Mouse (Mus musculus): ENCODE measurements at regions not wholly inside any gene's neighbourhood (a gene's known extent, or its start where the extent isn't known, plus 50 kb on each side); places are given as distances from the start of the nearest gene placed in this dataset.
A peak's percentile ranks its signal among the peaks of the same experiment; 100 is the strongest.

GRCm38 (mm10) chr13:31177999-31178783 is 204.2 kb downstream of the Gm5447 start:
- Histone ChIP-seq H3K4me1 (no peaks in the 10 kb centered on the region), H3K9ac (no peak overlapping the region), H3K27ac (no peak overlapping the region), H3K36me3 (ENCODE audit: poor library complexity, severe bottlenecking) (no peaks in the 10 kb centered on the region), H3K9me3 (replicated peaks) (no peaks in the 10 kb centered on the region), H3K27me3 (no peaks in the 10 kb centered on the region), H3K4me3 (no peak overlapping the region), H3K4me2 (no peak overlapping the region)
- 93% methylated on average over 5 of the region's 5 CpGs for WGBS
- ATAC-seq, result no peak

DNA sequence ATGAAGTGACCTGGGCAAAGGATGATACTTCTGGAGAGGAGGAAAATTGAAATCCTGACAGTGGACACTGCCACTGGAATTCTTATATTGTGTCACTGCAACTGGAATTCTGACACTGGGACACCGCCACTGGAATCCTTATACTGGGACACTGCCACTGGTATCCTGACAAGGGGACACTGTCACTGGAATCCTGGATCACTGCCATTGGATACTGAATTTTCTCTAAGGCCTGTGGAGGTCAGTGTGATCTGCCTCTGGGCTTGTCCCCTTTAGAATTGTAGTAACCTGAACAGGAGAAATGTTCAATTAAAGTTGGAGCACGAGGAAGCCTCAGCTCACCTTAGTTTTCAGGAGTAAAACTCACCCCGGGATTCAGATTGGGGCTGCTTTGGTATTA is 205.0 kb downstream of the Gm5447 start:
- H3K9ac ChIP-seq, result no peak overlapping the region
- H3K4me2 ChIP-seq, result no peak overlapping the region
- WGBS, result 86% methylated on average over 3 of the region's 3 CpGs
- H3K27me3 ChIP-seq, result no peaks in the 10 kb centered on the region
- no peaks in the 10 kb centered on the region for H3K4me1 ChIP-seq
- no peaks in the 10 kb centered on the region for H3K9me3 ChIP-seq (replicated peaks)
- H3K4me3 ChIP-seq, result no peak overlapping the region
- no peaks in the 10 kb centered on the region for H3K36me3 ChIP-seq (ENCODE audit: poor library complexity, severe bottlenecking)
- no peak overlapping the region for H3K27ac ChIP-seq
- ATAC-seq, result no peak

DNA sequence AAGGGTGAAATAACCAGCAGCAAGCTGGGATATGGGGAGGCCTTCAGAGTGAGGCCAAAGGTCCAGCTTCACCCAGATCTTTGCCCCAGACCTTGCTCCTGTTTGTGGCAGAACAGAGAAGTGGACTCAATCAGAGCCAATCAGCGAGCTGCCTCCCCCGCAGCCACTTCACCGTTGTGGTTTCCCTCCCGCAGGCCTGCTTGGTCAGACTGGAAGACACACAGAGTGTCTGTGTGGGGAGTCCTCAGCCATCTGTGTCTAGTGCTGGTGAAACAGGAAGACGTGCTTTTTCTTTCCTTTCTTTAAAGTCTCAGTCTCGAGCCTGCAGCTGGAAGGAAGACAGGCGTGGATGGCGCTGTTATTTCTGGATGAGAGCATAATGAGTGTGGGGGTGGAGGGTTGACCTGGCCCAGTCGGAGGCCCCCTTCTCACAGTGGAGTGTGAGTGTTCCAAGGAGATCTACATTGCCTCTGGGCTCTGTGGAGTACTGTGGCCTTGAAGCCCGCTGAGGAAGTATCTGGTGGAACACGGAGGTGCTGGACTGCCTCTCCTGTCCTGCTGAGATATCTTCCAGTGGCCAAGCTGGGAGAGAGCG is 205.5 kb downstream of the Gm5447 start:
- peak; percentile 45; the same call in 1 of the 2 replicates for ATAC-seq
- 41% methylated on average over 12 of the region's 12 CpGs for WGBS
- H3K27ac ChIP-seq, result no peak overlapping the region
- H3K4me1 ChIP-seq, result no peaks in the 10 kb centered on the region
- H3K9ac ChIP-seq, result no peak overlapping the region
- no peak overlapping the region for H3K4me2 ChIP-seq
- H3K4me3 ChIP-seq, result no peak overlapping the region
- H3K27me3 ChIP-seq, result no peaks in the 10 kb centered on the region
- no peaks in the 10 kb centered on the region for H3K36me3 ChIP-seq (ENCODE audit: poor library complexity, severe bottlenecking)
- no peaks in the 10 kb centered on the region for H3K9me3 ChIP-seq (replicated peaks)

DNA sequence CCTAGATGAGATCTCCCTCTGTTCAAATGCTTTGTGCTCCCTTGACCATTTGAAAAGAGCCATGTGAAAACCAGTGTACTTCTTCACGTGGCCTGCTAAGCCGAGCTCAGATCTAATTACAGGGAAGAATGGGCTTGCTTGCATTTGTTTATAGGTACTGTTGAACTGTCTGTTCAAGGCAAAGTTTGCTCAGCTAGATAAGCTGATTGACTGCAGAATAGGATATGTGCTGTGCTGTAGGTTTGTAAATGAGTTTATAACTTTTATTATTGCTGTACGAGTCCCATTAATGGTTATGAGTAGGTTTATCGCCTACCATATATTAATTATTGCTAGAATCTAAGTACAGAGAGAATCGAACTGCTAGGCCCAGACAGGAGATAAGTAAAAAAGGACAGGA is 207.5 kb downstream of the Gm5447 start:
- Histone ChIP-seq H3K4me2 (no peak overlapping the region), H3K27ac (no peak overlapping the region), H3K9me3 (replicated peaks) (no peaks in the 10 kb centered on the region), H3K36me3 (ENCODE audit: poor library complexity, severe bottlenecking) (no peaks in the 10 kb centered on the region), H3K4me1 (no peaks in the 10 kb centered on the region), H3K9ac (no peak overlapping the region), H3K27me3 (no peaks in the 10 kb centered on the region), H3K4me3 (no peak overlapping the region)
- WGBS, result 71% methylated on average over 5 of the region's 5 CpGs
- ATAC-seq, result no peak

DNA sequence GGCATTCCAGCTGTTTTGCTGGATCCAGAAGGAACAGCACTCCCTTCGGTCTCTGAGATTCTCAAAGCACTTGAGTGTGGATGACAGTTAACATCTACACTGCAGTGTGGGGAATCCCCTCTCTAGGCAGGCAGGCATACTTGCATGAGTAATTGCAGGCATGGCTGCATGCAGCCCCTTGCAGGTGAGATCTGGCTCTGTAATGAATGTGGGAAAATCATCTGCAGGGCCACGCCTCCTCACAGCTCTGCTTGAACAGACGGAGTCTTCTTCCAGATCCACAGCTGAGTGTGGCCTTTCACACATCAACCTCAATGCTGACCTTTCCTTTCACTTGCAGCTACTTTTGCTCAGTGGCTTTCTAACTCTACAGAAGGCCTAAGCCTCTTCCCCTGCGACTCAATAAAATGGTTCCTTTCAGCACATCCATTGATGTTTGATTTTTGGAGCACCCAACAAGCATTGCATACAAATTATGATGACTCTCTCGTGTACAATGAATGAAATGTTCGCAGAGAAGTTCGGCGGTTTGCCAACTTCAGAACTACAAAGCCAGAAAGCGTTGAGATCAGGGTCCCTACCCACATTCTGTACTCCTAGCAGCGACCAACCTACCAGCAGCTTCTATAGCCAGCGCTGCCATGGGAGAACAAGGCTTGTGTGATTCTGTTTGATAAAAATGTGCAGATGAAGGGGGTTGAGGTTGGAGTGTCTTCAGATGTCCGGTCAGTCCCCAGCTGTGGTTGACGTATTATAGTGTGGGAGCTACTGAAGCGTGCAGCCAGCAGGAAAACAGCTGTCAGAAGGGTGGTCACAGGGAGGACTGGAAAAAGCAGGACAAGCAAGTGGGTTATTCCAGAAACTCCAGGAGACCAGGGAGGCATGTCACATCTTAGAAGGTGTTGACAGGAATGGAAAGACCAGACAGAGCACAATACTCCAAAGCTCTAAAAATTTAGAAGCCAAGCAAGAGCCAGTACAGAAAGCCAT is 211.1 kb downstream of the Gm5447 start:
- H3K27me3 ChIP-seq, result no peaks in the 10 kb centered on the region
- no peak overlapping the region for H3K27ac ChIP-seq
- WGBS, result 85% methylated on average over 14 of the region's 14 CpGs
- no peak overlapping the region for H3K4me2 ChIP-seq
- ATAC-seq, result no peak
- no peak overlapping the region for H3K9ac ChIP-seq
- H3K4me1 ChIP-seq, result no peaks in the 10 kb centered on the region
- no peak overlapping the region for H3K4me3 ChIP-seq
- H3K9me3 ChIP-seq (replicated peaks), result no peaks in the 10 kb centered on the region
- H3K36me3 ChIP-seq (ENCODE audit: poor library complexity, severe bottlenecking), result no peaks in the 10 kb centered on the region

DNA sequence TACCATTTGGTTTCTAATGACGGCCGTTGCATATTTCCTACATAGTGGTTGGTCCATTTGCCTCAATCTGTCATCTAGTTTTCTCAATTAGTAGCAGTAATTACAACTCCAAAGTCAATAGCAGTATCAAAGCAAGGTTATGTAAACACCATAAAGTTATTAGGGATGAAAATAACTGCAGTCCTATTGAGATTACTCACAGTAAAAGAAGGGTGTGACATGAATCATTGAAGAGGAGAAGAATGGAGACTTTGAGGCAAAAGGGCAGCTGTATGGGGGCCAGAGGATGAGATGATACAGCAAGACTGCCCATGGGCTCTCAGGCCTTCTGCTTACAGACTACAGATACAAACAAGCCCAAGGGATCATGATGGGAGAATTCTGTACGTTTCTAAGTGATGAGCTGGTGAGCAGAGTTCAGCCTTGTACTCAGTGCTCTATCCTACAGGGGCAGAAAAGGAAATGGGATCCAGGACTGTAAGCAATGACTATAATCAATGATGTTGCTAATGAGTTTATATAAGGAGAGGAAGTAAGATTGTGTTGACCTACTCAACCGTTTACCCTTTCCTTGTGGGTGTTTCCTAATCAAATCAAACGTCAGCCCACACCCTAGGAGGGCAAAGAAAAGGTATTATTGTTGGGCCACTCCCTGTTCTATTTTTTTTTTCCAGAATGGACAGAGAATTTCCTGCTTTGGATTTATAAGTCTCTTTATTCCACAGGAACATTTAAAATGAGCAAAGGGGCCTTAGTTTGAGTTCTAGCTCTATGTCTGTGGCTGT is 213.0 kb downstream of the Gm5447 start:
- WGBS, result 67% methylated on average over 5 of the region's 5 CpGs
- H3K36me3 ChIP-seq (ENCODE audit: poor library complexity, severe bottlenecking), result no peaks in the 10 kb centered on the region

GRCm38 (mm10) chr13:31189116-31189515 is 215.1 kb downstream of the Gm5447 start:
- Histone ChIP-seq H3K36me3 (ENCODE audit: poor library complexity, severe bottlenecking) (no peaks in the 10 kb centered on the region), H3K4me1 (no peaks in the 10 kb centered on the region), H3K4me2 (no peak overlapping the region), H3K9ac (no peak overlapping the region), H3K9me3 (replicated peaks) (no peaks in the 10 kb centered on the region), H3K27me3 (no peaks in the 10 kb centered on the region), H3K4me3 (no peak overlapping the region), H3K27ac (no peak overlapping the region)
- ATAC-seq, result no peak
- WGBS, result 44% methylated on average over 1 of the region's 1 CpGs

More for the DNA sequence above, 213.0 kb downstream of the Gm5447 start:
- Histone ChIP-seq H3K9me3 (replicated peaks) (no peaks in the 10 kb centered on the region), H3K9ac (no peak overlapping the region), H3K27ac (no peak overlapping the region), H3K4me2 (no peak overlapping the region), H3K4me3 (no peak overlapping the region), H3K4me1 (no peaks in the 10 kb centered on the region), H3K27me3 (no peaks in the 10 kb centered on the region)
- no peak for ATAC-seq

- Histone ChIP-seq H3K36me3 (ENCODE audit: poor library complexity, severe bottlenecking) (no peaks in the 10 kb centered on the region), H3K27ac (no peak overlapping the region), H3K27me3 (no peaks in the 10 kb centered on the region), H3K4me1 (no peaks in the 10 kb centered on the region), H3K4me3 (no peak overlapping the region), H3K9me3 (replicated peaks) (no peaks in the 10 kb centered on the region), H3K9ac (no peak overlapping the region), H3K4me2 (no peak overlapping the region)
- no peak for ATAC-seq
- 82% methylated on average over 4 of the region's 4 CpGs for WGBS
Observed at GRCm38 (mm10) chr13:31190036-31190435, 216.0 kb downstream of the Gm5447 start.

GRCm38 (mm10) chr13:31191344-31192139 is 217.5 kb downstream of the Gm5447 start:
- Histone ChIP-seq H3K27ac (no peak overlapping the region), H3K36me3 (ENCODE audit: poor library complexity, severe bottlenecking) (no peaks in the 10 kb centered on the region), H3K9ac (no peak overlapping the region), H3K4me3 (no peak overlapping the region), H3K4me2 (no peak overlapping the region), H3K27me3 (no peaks in the 10 kb centered on the region), H3K4me1 (no peaks in the 10 kb centered on the region), H3K9me3 (replicated peaks) (no peaks in the 10 kb centered on the region)
- no peak for ATAC-seq
- WGBS, result 83% methylated on average over 7 of the region's 7 CpGs

- WGBS, result 78% methylated on average over 3 of the region's 3 CpGs
- Histone ChIP-seq H3K9me3 (replicated peaks) (no peaks in the 10 kb centered on the region), H3K27ac (no peak overlapping the region), H3K9ac (no peak overlapping the region), H3K36me3 (ENCODE audit: poor library complexity, severe bottlenecking) (no peaks in the 10 kb centered on the region), H3K27me3 (no peaks in the 10 kb centered on the region), H3K4me2 (no peak overlapping the region), H3K4me1 (no peaks in the 10 kb centered on the region), H3K4me3 (no peak overlapping the region)
- ATAC-seq, result no peak
Observed at GRCm38 (mm10) chr13:31194971-31195370, 221.0 kb downstream of the Gm5447 start.

- Histone ChIP-seq H3K27ac (no peak overlapping the region), H3K36me3 (ENCODE audit: poor library complexity, severe bottlenecking) (no peaks in the 10 kb centered on the region), H3K27me3 (no peaks in the 10 kb centered on the region), H3K4me2 (no peak overlapping the region), H3K9ac (no peak overlapping the region), H3K4me3 (no peak overlapping the region), H3K9me3 (replicated peaks) (no peaks in the 10 kb centered on the region), H3K4me1 (no peaks in the 10 kb centered on the region)
- 72% methylated on average over 2 of the region's 2 CpGs for WGBS
- no peak for ATAC-seq
Observed at GRCm38 (mm10) chr13:31196546-31196945, 222.5 kb downstream of the Gm5447 start.

Data from forebrain, embryonic 13.5 days (tissue).